Mouse (Mus musculus) midbrain, embryonic 16.5 days (tissue): ENCODE measurements around the gene Dennd2c. TPM values are rescaled to one million over a fixed set of nuclear protein-coding genes. Genes with fewer than 3 reads are reported as not detected.
A peak's percentile ranks its signal among the peaks of the same experiment; 100 is the strongest.
"Not testable (repeated sequence)": the region's sequence is repeated elsewhere in the genome, so short reads cannot be mapped to it uniquely, and the experiment has no call there.

ENCODE experiments used
- ATAC-seq: fragments of 200-750 bp; cut with Nextera tagmentation; 2 replicates; pipeline ENCODE4 v1.8.0; 2017; ENCODE audit warnings: moderate TSS enrichment
- H3K27ac ChIP-seq: fragments of 300-500 bp; sonication (generic); 2 replicates; pipeline ENCODE4 v1.5.1; 2014; ENCODE audit warnings: mild to moderate bottlenecking, low read length, mixed read lengths
- H3K27me3 ChIP-seq: fragments of 300-500 bp; sonication (generic); 2 replicates; pipeline ENCODE4 v1.6.1; 2014; ENCODE audit warnings: low read depth, low read length, mixed read lengths; ENCODE audit not compliant: control insufficient read depth, insufficient read depth
- H3K36me3 ChIP-seq: fragments of 300-500 bp; sonication (generic); 2 replicates; pipeline ENCODE4 v1.6.1; 2014; ENCODE audit warnings: mild to moderate bottlenecking, low read length, moderate library complexity, mixed read lengths; ENCODE audit not compliant: control insufficient read depth, insufficient read depth
- H3K4me1 ChIP-seq: fragments of 300-500 bp; sonication (generic); 2 replicates; pipeline ENCODE4 v1.6.1; 2014; ENCODE audit warnings: mild to moderate bottlenecking, low read length, mixed read lengths; ENCODE audit not compliant: control insufficient read depth, insufficient read depth
- H3K4me2 ChIP-seq: fragments of 300-500 bp; sonication (generic); 2 replicates; pipeline ENCODE4 v1.6.1; 2014; ENCODE audit warnings: mild to moderate bottlenecking, low read length, mixed read lengths
- H3K4me3 ChIP-seq: fragments of 300-500 bp; sonication (generic); 2 replicates; pipeline ENCODE4 v1.5.1; 2014; ENCODE audit warnings: low read depth, mild to moderate bottlenecking, low read length, moderate library complexity, mixed read lengths
- H3K9ac ChIP-seq: fragments of 300-500 bp; sonication (generic); 2 replicates; pipeline ENCODE4 v1.6.1; 2014; ENCODE audit warnings: low read depth, low read length, mixed read lengths
- H3K9me3 ChIP-seq: fragments of 300-500 bp; sonication (generic); replicated peaks from 2 replicates; pipeline ENCODE4 v1.6.1; 2014; ENCODE audit warnings: mild to moderate bottlenecking, low read length, mixed read lengths; ENCODE audit not compliant: control insufficient read depth, poor library complexity, severe bottlenecking
- WGBS: fragments of 180-500 bp; shearing (Covaris S2); extraction: QIAGEN DNeasy Blood & Tissue Kit; methylation state at CpG from one replicate; pipeline ENCODE4 v1.1.7; 2014; 5-methylcytosine and 5-hydroxymethylcytosine counted together
- polyA plus RNA-seq: library from polyadenylated mRNA; unstranded; fragments of >200 nt; fragmentation: Nextera tagmentation; extraction: Ambion mirVana; gene quantifications from 2 replicates; pipeline ENCODE4 v1.2.1, GENCODE M21; 2015

Dennd2c gene
- polyA plus RNA-seq, 1 experiment from 2014 or later, result 1.2 TPM

GRCm38 (mm10) chr3:103171505-103172267, 69.3 kb downstream of the Dennd2c start, which contains the start of gene Bcas2:
Gene Bcas2, plus strand, starts transcription at chr3:103171655.
- under 1% methylated on average over 56 of the region's 56 CpGs for WGBS
- H3K4me2 ChIP-seq, result peak within 1 kb of the TSS; percentile 96
- peak within 1 kb of the TSS; percentile 86 for H3K4me3 ChIP-seq
- H3K4me1 ChIP-seq, result peaks cover 15% of the 10 kb centered on the region
- H3K27ac ChIP-seq, result peak within 1 kb of the TSS; percentile 84
- H3K9ac ChIP-seq, result peak within 1 kb of the TSS; percentile 79
- peaks cover 13% of the 10 kb centered on the region for H3K36me3 ChIP-seq
- peak; percentile 97 for ATAC-seq
- H3K27me3 ChIP-seq, result no peaks in the 10 kb centered on the region
- no peaks in the 10 kb centered on the region for H3K9me3 ChIP-seq

GRCm38 (mm10) chr3:103172615-103173014, 70.2 kb downstream of the Dennd2c start:
- H3K36me3 ChIP-seq, result peaks cover 17% of the 10 kb centered on the region
- peak overlapping the region; percentile 86 for H3K4me3 ChIP-seq
- WGBS, result 52% methylated on average over 5 of the region's 5 CpGs
- peak overlapping the region; percentile 96 for H3K4me2 ChIP-seq
- ATAC-seq, result no peak
- H3K27me3 ChIP-seq, result no peaks in the 10 kb centered on the region
- H3K9ac ChIP-seq, result peak overlapping the region; percentile 79
- peaks cover 15% of the 10 kb centered on the region for H3K4me1 ChIP-seq
- H3K27ac ChIP-seq, result no peak overlapping the region; the same call in 1 of the 2 replicates
- no peaks in the 10 kb centered on the region for H3K9me3 ChIP-seq

GRCm38 (mm10) chr3:103176740-103177139, 74.3 kb downstream of the Dennd2c start:
- no peak overlapping the region for H3K4me3 ChIP-seq
- no peak overlapping the region for H3K9ac ChIP-seq
- peaks cover 10% of the 10 kb centered on the region for H3K4me1 ChIP-seq
- WGBS, result 91% methylated on average over 4 of the region's 4 CpGs
- ATAC-seq, result no peak
- no peaks in the 10 kb centered on the region for H3K27me3 ChIP-seq
- peaks cover 28% of the 10 kb centered on the region for H3K36me3 ChIP-seq
- H3K9me3 ChIP-seq, result no peaks in the 10 kb centered on the region
- no peak overlapping the region for H3K4me2 ChIP-seq
- no peak overlapping the region for H3K27ac ChIP-seq

- ATAC-seq, result no peak
Observed at GRCm38 (mm10) chr3:103179527-103179926, 77.1 kb downstream of the Dennd2c start.

GRCm38 (mm10) chr3:103181171-103181570, 78.8 kb downstream of the Dennd2c start:
- no peak for ATAC-seq
- no peaks in the 10 kb centered on the region for H3K4me1 ChIP-seq
- WGBS, result 59% methylated on average over 4 of the region's 4 CpGs
- H3K27ac ChIP-seq, result no peak overlapping the region
- H3K36me3 ChIP-seq, result peaks cover 15% of the 10 kb centered on the region
- no peak overlapping the region for H3K4me3 ChIP-seq
- no peaks in the 10 kb centered on the region for H3K9me3 ChIP-seq
- H3K4me2 ChIP-seq, result no peak overlapping the region
- no peak overlapping the region for H3K9ac ChIP-seq
- no peaks in the 10 kb centered on the region for H3K27me3 ChIP-seq

More at GRCm38 (mm10) chr3:103179527-103179926, 77.1 kb downstream of the Dennd2c start:
- Histone ChIP-seq H3K4me2 (no peak overlapping the region), H3K9me3 (no peaks in the 10 kb centered on the region), H3K36me3 (peaks cover 23% of the 10 kb centered on the region), H3K9ac (no peak overlapping the region), H3K27ac (no peak overlapping the region), H3K4me1 (no peaks in the 10 kb centered on the region), H3K4me3 (no peak overlapping the region), H3K27me3 (no peaks in the 10 kb centered on the region)
- 90% methylated on average over 9 of the region's 9 CpGs for WGBS

- Histone ChIP-seq H3K9me3 (no peaks in the 10 kb centered on the region), H3K9ac (no peak overlapping the region), H3K27me3 (no peaks in the 10 kb centered on the region), H3K4me3 (no peak overlapping the region), H3K4me2 (no peak overlapping the region), H3K27ac (no peak overlapping the region), H3K4me1 (no peaks in the 10 kb centered on the region), H3K36me3 (peaks cover 10% of the 10 kb centered on the region)
- no peak for ATAC-seq
- WGBS, result 75% methylated on average over 14 of the region's 14 CpGs
Observed at GRCm38 (mm10) chr3:103182821-103183220, 80.4 kb downstream of the Dennd2c start.

- not testable (repeated sequence) for H3K4me2 ChIP-seq, H3K36me3 ChIP-seq, H3K9me3 ChIP-seq, ATAC-seq, H3K9ac ChIP-seq, H3K4me3 ChIP-seq, H3K27me3 ChIP-seq, H3K4me1 ChIP-seq, H3K27ac ChIP-seq
Observed at GRCm38 (mm10) chr3:103184467-103184866, 82.1 kb downstream of the Dennd2c start.

- no peak for ATAC-seq
- Histone ChIP-seq H3K4me1 (no peaks in the 10 kb centered on the region), H3K9me3 (peaks cover 6% of the 10 kb centered on the region; the same call in 1 of the 2 replicates), H3K27me3 (no peaks in the 10 kb centered on the region), H3K4me3 (no peak overlapping the region), H3K4me2 (no peak overlapping the region), H3K27ac (no peak overlapping the region), H3K36me3 (no peaks in the 10 kb centered on the region), H3K9ac (no peak overlapping the region)
- WGBS, result 53% methylated on average over 5 of the region's 5 CpGs
Observed at GRCm38 (mm10) chr3:103188451-103188850, 86.0 kb downstream of the Dennd2c start.

- Histone ChIP-seq H3K9me3 (peaks cover 6% of the 10 kb centered on the region; the same call in 1 of the 2 replicates), H3K4me1 (no peaks in the 10 kb centered on the region), H3K4me3 (no peak overlapping the region), H3K9ac (no peak overlapping the region), H3K27ac (no peak overlapping the region), H3K4me2 (no peak overlapping the region), H3K36me3 (no peaks in the 10 kb centered on the region), H3K27me3 (no peaks in the 10 kb centered on the region)
- no peak for ATAC-seq
- 98% methylated on average over 2 of the region's 2 CpGs for WGBS
Observed at GRCm38 (mm10) chr3:103188856-103189255, 86.5 kb downstream of the Dennd2c start.
